Mouse (Mus musculus) bone marrow, adult 2 months (tissue): ENCODE measurements around the gene Asf1b. TPM values are rescaled to one million over a fixed set of nuclear protein-coding genes. Genes with fewer than 3 reads are reported as not detected.
A peak's percentile ranks its signal among the peaks of the same experiment; 100 is the strongest.

ENCODE experiments used
- H3K27ac ChIP-seq: fragments of 200-500 bp; 2 replicates; pipeline ENCODE4 v1.5.1; 2012; ENCODE audit warnings: low read depth, mild to moderate bottlenecking, control low read depth, inconsistent platforms, low read length; ENCODE audit not compliant: control insufficient read depth, poor library complexity, insufficient read depth
- H3K4me1 ChIP-seq: fragments of 200-500 bp; 2 replicates; pipeline ENCODE4 v1.6.1; 2011; ENCODE audit warnings: low read length; ENCODE audit not compliant: control insufficient read depth, insufficient read depth
- H3K4me3 ChIP-seq: fragments of 200-500 bp; replicated peaks from 2 replicates; pipeline ENCODE3; 2011; ENCODE audit warnings: mild to moderate bottlenecking, low read depth, low read length, control low read depth; ENCODE audit not compliant: control insufficient read depth
- CTCF ChIP-seq: fragments of 200-500 bp; IDR thresholded peaks from 2 replicates; pipeline ENCODE4 v1.5.1; 2011; ENCODE audit warnings: low read length, control low read depth; ENCODE audit not compliant: control insufficient read depth, insufficient read depth
- POLR2A ChIP-seq: fragments of 200-500 bp; IDR thresholded peaks from 2 replicates; pipeline ENCODE4 v1.6.1; 2011; ENCODE audit warnings: low read depth, mild to moderate bottlenecking, control low read depth, low read length, borderline replicate concordance; ENCODE audit not compliant: control insufficient read depth
- WGBS: fragments of 180-500 bp; shearing (Covaris S2); methylation state at CpG from one replicate; pipeline ENCODE4 v1.1.7; 2018; 5-methylcytosine and 5-hydroxymethylcytosine counted together
- polyA plus RNA-seq: library from polyadenylated mRNA; stranded (reverse); fragments of >200 nt; gene quantifications from 2 replicates; pipeline ENCODE4 v1.2.4, GENCODE M21; 2011; ENCODE audit warnings: low replicate concordance; ENCODE audit not compliant: missing spikeins, insufficient read depth, insufficient read length

The Asf1b gene
- 48.8 and 55.7 TPM in 2 replicates for polyA plus RNA-seq

- TF ChIP-seq CTCF (peak; percentile 90), POLR2A (peak; percentile 76; the same call in 1 of the 2 replicates)
- under 1% methylated on average over 75 of the region's 75 CpGs for WGBS
- peak within 1 kb of the TSS; percentile 36 for H3K27ac ChIP-seq
- H3K4me3 ChIP-seq: peak within 1 kb of the TSS; percentile 92
- H3K4me1 ChIP-seq: peaks cover 3% of the 10 kb centered on the region; the same call in 1 of the 2 replicates
Observed at GRCm38 (mm10) chr8:83955106-83955957, at the start of gene Asf1b, which contains the start of gene Gm10644. TSS of gene Asf1b (plus strand) at chr8:83955507. TSS of gene Gm10644 (minus strand) at chr8:83955205.

GRCm38 (mm10) chr8:83908583-83908982 lies 46.7 kb upstream of the Asf1b start:
- no peaks in the 10 kb centered on the region for H3K4me1 ChIP-seq
- WGBS: 75% methylated on average over 6 of the region's 6 CpGs
- no peak overlapping the region for H3K4me3 ChIP-seq
- no peak for TF ChIP-seq CTCF
- TF ChIP-seq POLR2A: no peak
- no peak overlapping the region for H3K27ac ChIP-seq

GRCm38 (mm10) chr8:83909311-83909710 lies 46.0 kb upstream of the Asf1b start:
- 76% methylated on average over 8 of the region's 8 CpGs for WGBS
- TF ChIP-seq POLR2A (no peak), CTCF (no peak)
- Histone ChIP-seq H3K4me1 (no peaks in the 10 kb centered on the region), H3K4me3 (no peak overlapping the region), H3K27ac (no peak overlapping the region)

- Histone ChIP-seq H3K27ac (no peak overlapping the region), H3K4me3 (no peak overlapping the region), H3K4me1 (no peaks in the 10 kb centered on the region)
- TF ChIP-seq POLR2A (no peak), CTCF (no peak)
- 64% methylated on average over 5 of the region's 5 CpGs for WGBS
Observed at GRCm38 (mm10) chr8:83911809-83912731, 43.2 kb upstream of the Asf1b start.

GRCm38 (mm10) chr8:83914232-83914631 lies 41.1 kb upstream of the Asf1b start:
- TF ChIP-seq CTCF (no peak), POLR2A (no peak)
- H3K4me1 ChIP-seq: no peaks in the 10 kb centered on the region

GRCm38 (mm10) chr8:83914860-83915259 lies 40.4 kb upstream of the Asf1b start:
- Histone ChIP-seq H3K27ac (no peak overlapping the region), H3K4me3 (no peak overlapping the region), H3K4me1 (no peaks in the 10 kb centered on the region)
- WGBS: 40% methylated on average over 5 of the region's 5 CpGs
- TF ChIP-seq CTCF: no peak
- TF ChIP-seq POLR2A: no peak

More at GRCm38 (mm10) chr8:83914232-83914631, 41.1 kb upstream of the Asf1b start:
- Histone ChIP-seq H3K27ac (no peak overlapping the region), H3K4me3 (no peak overlapping the region)
- 47% methylated on average over 3 of the region's 3 CpGs for WGBS

GRCm38 (mm10) chr8:83916015-83916414 lies 39.3 kb upstream of the Asf1b start:
- 36% methylated on average over 5 of the region's 5 CpGs for WGBS
- Histone ChIP-seq H3K27ac (no peak overlapping the region), H3K4me1 (no peaks in the 10 kb centered on the region), H3K4me3 (no peak overlapping the region)
- TF ChIP-seq POLR2A: no peak
- TF ChIP-seq CTCF: no peak

- 77% methylated on average over 6 of the region's 6 CpGs for WGBS
- H3K4me1 ChIP-seq: no peaks in the 10 kb centered on the region
- TF ChIP-seq POLR2A (no peak), CTCF (no peak)
- no peak overlapping the region for H3K27ac ChIP-seq
- H3K4me3 ChIP-seq: no peak overlapping the region
Observed at GRCm38 (mm10) chr8:83917566-83917965, 37.7 kb upstream of the Asf1b start.
